Mouse (Mus musculus) gastrocnemius, adult 8-10 months (tissue): ENCODE measurements at regions not wholly inside any gene's neighbourhood (a gene's known extent, or its start where the extent isn't known, plus 50 kb on each side); places are given as distances from the start of the nearest gene placed in this dataset.

ENCODE experiments used
- DNase-seq, 2 experiments: peaks; one replicate each; pipeline ENCODE4 v3.0.0; 2022; ENCODE audit warnings: low spot score in 2 of 2

- no peak for DNase-seq
Measured at GRCm38 (mm10) chr7:83077035-83077918, 210.1 kb downstream of the Mex3b start.

- no peak for DNase-seq
Measured at GRCm38 (mm10) chr7:83077919-83078265, 210.8 kb downstream of the Mex3b start.

- DNase-seq, result no peak
Measured at GRCm38 (mm10) chr7:83078695-83079094, 211.6 kb downstream of the Mex3b start.

- no peak for DNase-seq
Measured at GRCm38 (mm10) chr7:83079842-83080241, 212.7 kb downstream of the Mex3b start.

- DNase-seq, result no peak
Measured at GRCm38 (mm10) chr7:83084496-83085082, 217.5 kb downstream of the Mex3b start.

GRCm38 (mm10) chr7:83085547-83086158 lies 218.5 kb downstream of the Mex3b start:
- no peak for DNase-seq

GRCm38 (mm10) chr7:83087408-83087807 lies 220.3 kb downstream of the Mex3b start:
- no peak for DNase-seq

- no peak for DNase-seq
Measured at GRCm38 (mm10) chr7:83088125-83088524, 221.0 kb downstream of the Mex3b start.

GRCm38 (mm10) chr7:83089330-83089982 lies 222.3 kb downstream of the Mex3b start:
- no peak for DNase-seq

- DNase-seq, result no peak
Measured at GRCm38 (mm10) chr7:83093923-83094355, 226.8 kb downstream of the Mex3b start.

GRCm38 (mm10) chr7:83094899-83095298 lies 227.8 kb downstream of the Mex3b start:
- no peak for DNase-seq

GRCm38 (mm10) chr7:83095593-83095992 lies 228.5 kb downstream of the Mex3b start:
- no peak for DNase-seq

- DNase-seq, result no peak
Measured at GRCm38 (mm10) chr7:83104426-83104825, 237.3 kb downstream of the Mex3b start.

GRCm38 (mm10) chr7:83105672-83106071 lies 238.5 kb downstream of the Mex3b start:
- no peak for DNase-seq

- DNase-seq, result no peak
Measured at GRCm38 (mm10) chr7:83111217-83111823, 244.2 kb downstream of the Mex3b start.

- no peak for DNase-seq
Measured at GRCm38 (mm10) chr7:83116487-83116886, 249.4 kb downstream of the Mex3b start.

- DNase-seq, result no peak
Measured at GRCm38 (mm10) chr7:83117065-83117464, 249.9 kb downstream of the Mex3b start.

GRCm38 (mm10) chr7:83126196-83126595 lies 259.1 kb downstream of the Mex3b start:
- DNase-seq, result no peak

GRCm38 (mm10) chr7:83140216-83140615 lies 273.1 kb downstream of the Mex3b start:
- peak in 1 of 2 experiments; percentile 13 for DNase-seq

GRCm38 (mm10) chr7:83140658-83141057 lies 273.5 kb downstream of the Mex3b start:
- peak in 1 of 2 experiments; percentile 20 for DNase-seq

- no peak for DNase-seq
Measured at GRCm38 (mm10) chr7:83144018-83144417, 276.9 kb downstream of the Mex3b start.
